Mouse (Mus musculus): ENCODE measurements at regions not wholly inside any gene's neighbourhood (a gene's known extent, or its start where the extent isn't known, plus 50 kb on each side); places are given as distances from the start of the nearest gene placed in this dataset.

GRCm38 (mm10) chr11:90981626-90982025 is 293.5 kb upstream of the Tom1l1 start:
- Histone ChIP-seq H3K27ac (ENCODE audit: insufficient read depth, low read depth, low read length) (no peak overlapping the region), H3K4me1 (ENCODE audit: control insufficient read depth, insufficient read depth, low read length) (no peaks in the 10 kb centered on the region), H3K4me3 (ENCODE audit: insufficient read depth, low read depth, low read length) (no peak overlapping the region)
- WGBS = 91% methylated on average over 1 of the region's 1 CpGs
- no peak for TF ChIP-seq POLR2A (IDR thresholded peaks at IDR 0.05; ENCODE audit: insufficient read depth, low read depth, low read length)
- no peak for TF ChIP-seq CTCF (IDR thresholded peaks at IDR 0.05; ENCODE audit: insufficient read depth, low read depth, low read length)

- WGBS = 35% methylated on average over 3 of the region's 3 CpGs
- TF ChIP-seq POLR2A (IDR thresholded peaks at IDR 0.05; ENCODE audit: insufficient read depth, low read depth, low read length) = no peak
- TF ChIP-seq CTCF (IDR thresholded peaks at IDR 0.05; ENCODE audit: insufficient read depth, low read depth, low read length) = no peak
- no peak overlapping the region for H3K4me3 ChIP-seq (ENCODE audit: insufficient read depth, low read depth, low read length)
- H3K4me1 ChIP-seq (ENCODE audit: control insufficient read depth, insufficient read depth, low read length) = no peaks in the 10 kb centered on the region
- no peak overlapping the region for H3K27ac ChIP-seq (ENCODE audit: insufficient read depth, low read depth, low read length)
Observed at GRCm38 (mm10) chr11:90978234-90978633, 290.1 kb upstream of the Tom1l1 start.

GRCm38 (mm10) chr11:90941076-90941475 is 252.9 kb upstream of the Tom1l1 start:
- H3K27ac ChIP-seq (ENCODE audit: insufficient read depth, low read depth, low read length) = no peak overlapping the region
- TF ChIP-seq POLR2A (IDR thresholded peaks at IDR 0.05; ENCODE audit: insufficient read depth, low read depth, low read length) = no peak
- TF ChIP-seq CTCF (IDR thresholded peaks at IDR 0.05; ENCODE audit: insufficient read depth, low read depth, low read length) = no peak
- H3K4me1 ChIP-seq (ENCODE audit: control insufficient read depth, insufficient read depth, low read length) = no peaks in the 10 kb centered on the region
- 77% methylated on average over 5 of the region's 5 CpGs for WGBS
- no peak overlapping the region for H3K4me3 ChIP-seq (ENCODE audit: insufficient read depth, low read depth, low read length)

GRCm38 (mm10) chr11:90925738-90926137 is 237.6 kb upstream of the Tom1l1 start:
- H3K4me1 ChIP-seq (ENCODE audit: control insufficient read depth, insufficient read depth, low read length) = no peaks in the 10 kb centered on the region
- no peak for TF ChIP-seq CTCF (IDR thresholded peaks at IDR 0.05; ENCODE audit: insufficient read depth, low read depth, low read length)
- no peak for TF ChIP-seq POLR2A (IDR thresholded peaks at IDR 0.05; ENCODE audit: insufficient read depth, low read depth, low read length)
- H3K4me3 ChIP-seq (ENCODE audit: insufficient read depth, low read depth, low read length) = no peak overlapping the region
- no peak overlapping the region for H3K27ac ChIP-seq (ENCODE audit: insufficient read depth, low read depth, low read length)

GRCm38 (mm10) chr11:90917782-90918181 is 229.6 kb upstream of the Tom1l1 start:
- no peak for TF ChIP-seq CTCF (IDR thresholded peaks at IDR 0.05; ENCODE audit: insufficient read depth, low read depth, low read length)
- TF ChIP-seq POLR2A (IDR thresholded peaks at IDR 0.05; ENCODE audit: insufficient read depth, low read depth, low read length) = no peak
- no peaks in the 10 kb centered on the region for H3K4me1 ChIP-seq (ENCODE audit: control insufficient read depth, insufficient read depth, low read length)
- H3K4me3 ChIP-seq (ENCODE audit: insufficient read depth, low read depth, low read length) = no peak overlapping the region
- H3K27ac ChIP-seq (ENCODE audit: insufficient read depth, low read depth, low read length) = no peak overlapping the region
- WGBS = 79% methylated on average over 3 of the region's 3 CpGs

GRCm38 (mm10) chr11:90894236-90894635 is 206.1 kb upstream of the Tom1l1 start:
- Histone ChIP-seq H3K27ac (ENCODE audit: insufficient read depth, low read depth, low read length) (no peak overlapping the region), H3K4me3 (ENCODE audit: insufficient read depth, low read depth, low read length) (no peak overlapping the region), H3K4me1 (ENCODE audit: control insufficient read depth, insufficient read depth, low read length) (no peaks in the 10 kb centered on the region)
- TF ChIP-seq POLR2A (IDR thresholded peaks at IDR 0.05; ENCODE audit: insufficient read depth, low read depth, low read length) (no peak), CTCF (IDR thresholded peaks at IDR 0.05; ENCODE audit: insufficient read depth, low read depth, low read length) (no peak)
- 43% methylated on average over 3 of the region's 3 CpGs for WGBS

- no peaks in the 10 kb centered on the region for H3K4me1 ChIP-seq (ENCODE audit: control insufficient read depth, insufficient read depth, low read length)
- H3K4me3 ChIP-seq (ENCODE audit: insufficient read depth, low read depth, low read length) = no peak overlapping the region
- no peak overlapping the region for H3K27ac ChIP-seq (ENCODE audit: insufficient read depth, low read depth, low read length)
- TF ChIP-seq CTCF (IDR thresholded peaks at IDR 0.05; ENCODE audit: insufficient read depth, low read depth, low read length) (no peak), POLR2A (IDR thresholded peaks at IDR 0.05; ENCODE audit: insufficient read depth, low read depth, low read length) (no peak)
Observed at GRCm38 (mm10) chr11:90873122-90873521, 185.0 kb upstream of the Tom1l1 start.

GRCm38 (mm10) chr11:90871686-90872085 is 183.5 kb upstream of the Tom1l1 start:
- no peak for TF ChIP-seq CTCF (IDR thresholded peaks at IDR 0.05; ENCODE audit: insufficient read depth, low read depth, low read length)
- no peak for TF ChIP-seq POLR2A (IDR thresholded peaks at IDR 0.05; ENCODE audit: insufficient read depth, low read depth, low read length)
- WGBS = 65% methylated on average over 2 of the region's 2 CpGs
- H3K4me3 ChIP-seq (ENCODE audit: insufficient read depth, low read depth, low read length) = no peak overlapping the region
- H3K27ac ChIP-seq (ENCODE audit: insufficient read depth, low read depth, low read length) = no peak overlapping the region
- H3K4me1 ChIP-seq (ENCODE audit: control insufficient read depth, insufficient read depth, low read length) = no peaks in the 10 kb centered on the region

GRCm38 (mm10) chr11:90863981-90864760 is 176.0 kb upstream of the Tom1l1 start:
- no peak for TF ChIP-seq POLR2A (IDR thresholded peaks at IDR 0.05; ENCODE audit: insufficient read depth, low read depth, low read length)
- no peak for TF ChIP-seq CTCF (IDR thresholded peaks at IDR 0.05; ENCODE audit: insufficient read depth, low read depth, low read length)
- Histone ChIP-seq H3K4me3 (ENCODE audit: insufficient read depth, low read depth, low read length) (no peak overlapping the region), H3K4me1 (ENCODE audit: control insufficient read depth, insufficient read depth, low read length) (no peaks in the 10 kb centered on the region), H3K27ac (ENCODE audit: insufficient read depth, low read depth, low read length) (no peak overlapping the region)
- 89% methylated on average over 4 of the region's 4 CpGs for WGBS

All from olfactory bulb, adult 2 months (tissue).